Mouse (Mus musculus): ENCODE data around the gene Nup107. TPM values are rescaled to one million over a fixed set of nuclear protein-coding genes. Genes with fewer than 3 reads are reported as not detected.

Gene Nup107
- 10 to 100 TPM; 14.0 to 14.7 TPM for total RNA-seq (2021)
- long read RNA-seq, experiment 1, transcript Nup107-201 (28 exons, 3,114 nt) = major isoform, 12 of 20 reads
- long read RNA-seq, experiment 1, partial matches to known transcripts = 5 of 20 reads
- long read RNA-seq, experiment 1, other reads (novel, unspliced or antisense) = 3 of 20 reads
- long read RNA-seq, experiment 2, partial matches to known transcripts = 3 of 7 reads
- long read RNA-seq, experiment 2, other reads (novel, unspliced or antisense) = 1 of 7 reads

GRCm38 (mm10) chr10:117792141-117793091 is at the start of gene Nup107:
Gene Nup107 (minus strand): TSS chr10:117792705.
- peak; percentile 100 for DNase-seq (ENCODE audit: low spot score in 2 of 2)

- no peak for DNase-seq (ENCODE audit: low spot score in 2 of 2)
These were observed 49.3 kb upstream of the Nup107 start for GRCm38 (mm10) chr10:117841765-117842164.

GRCm38 (mm10) chr10:117840431-117840995 is 48.0 kb upstream of the Nup107 start:
- no peak for DNase-seq (ENCODE audit: low spot score in 2 of 2)

GRCm38 (mm10) chr10:117839737-117840136 is 47.2 kb upstream of the Nup107 start:
- DNase-seq (ENCODE audit: low spot score in 2 of 2) = no peak

GRCm38 (mm10) chr10:117838924-117839323 is 46.4 kb upstream of the Nup107 start:
- no peak for DNase-seq (ENCODE audit: low spot score in 2 of 2)

GRCm38 (mm10) chr10:117836354-117836753 is 43.8 kb upstream of the Nup107 start:
- DNase-seq (ENCODE audit: low spot score in 2 of 2) = no peak

GRCm38 (mm10) chr10:117835453-117835852 is 42.9 kb upstream of the Nup107 start:
- no peak for DNase-seq (ENCODE audit: low spot score in 2 of 2)

GRCm38 (mm10) chr10:117830797-117831196 is 38.3 kb upstream of the Nup107 start:
- DNase-seq (ENCODE audit: low spot score in 2 of 2) = no peak

- DNase-seq (ENCODE audit: low spot score in 2 of 2) = no peak
These were observed 37.1 kb upstream of the Nup107 start for GRCm38 (mm10) chr10:117829472-117830155.

GRCm38 (mm10) chr10:117829022-117829421 is 36.5 kb upstream of the Nup107 start:
- no peak for DNase-seq (ENCODE audit: low spot score in 2 of 2)

GRCm38 (mm10) chr10:117828536-117828935 is 36.0 kb upstream of the Nup107 start:
- no peak for DNase-seq (ENCODE audit: low spot score in 2 of 2)

GRCm38 (mm10) chr10:117824647-117825046 is 32.1 kb upstream of the Nup107 start:
- DNase-seq (ENCODE audit: low spot score in 2 of 2) = no peak

- DNase-seq (ENCODE audit: low spot score in 2 of 2) = no peak
These were observed 31.6 kb upstream of the Nup107 start for GRCm38 (mm10) chr10:117824139-117824538.

- DNase-seq (ENCODE audit: low spot score in 2 of 2) = no peak
These were observed 30.8 kb upstream of the Nup107 start for GRCm38 (mm10) chr10:117823321-117823720.

- no peak for DNase-seq (ENCODE audit: low spot score in 2 of 2)
These were observed 26.1 kb upstream of the Nup107 start for GRCm38 (mm10) chr10:117818600-117818999.

GRCm38 (mm10) chr10:117816721-117817120 is 24.2 kb upstream of the Nup107 start:
- DNase-seq (ENCODE audit: low spot score in 2 of 2) = no peak

GRCm38 (mm10) chr10:117812501-117812900 is 20.0 kb upstream of the Nup107 start:
- DNase-seq (ENCODE audit: low spot score in 2 of 2) = no peak

GRCm38 (mm10) chr10:117811555-117811954 is 19.1 kb upstream of the Nup107 start:
- DNase-seq (ENCODE audit: low spot score in 2 of 2) = no peak

GRCm38 (mm10) chr10:117810506-117810905 is 18.0 kb upstream of the Nup107 start:
- no peak for DNase-seq (ENCODE audit: low spot score in 2 of 2)

- no peak for DNase-seq (ENCODE audit: low spot score in 2 of 2)
These were observed 15.6 kb upstream of the Nup107 start for GRCm38 (mm10) chr10:117808068-117808467.

GRCm38 (mm10) chr10:117805919-117806318 is 13.4 kb upstream of the Nup107 start:
- DNase-seq (ENCODE audit: low spot score in 2 of 2) = no peak

Data from left cerebral cortex, adult 18-20 months (tissue).